In the genomic region with DNA sequence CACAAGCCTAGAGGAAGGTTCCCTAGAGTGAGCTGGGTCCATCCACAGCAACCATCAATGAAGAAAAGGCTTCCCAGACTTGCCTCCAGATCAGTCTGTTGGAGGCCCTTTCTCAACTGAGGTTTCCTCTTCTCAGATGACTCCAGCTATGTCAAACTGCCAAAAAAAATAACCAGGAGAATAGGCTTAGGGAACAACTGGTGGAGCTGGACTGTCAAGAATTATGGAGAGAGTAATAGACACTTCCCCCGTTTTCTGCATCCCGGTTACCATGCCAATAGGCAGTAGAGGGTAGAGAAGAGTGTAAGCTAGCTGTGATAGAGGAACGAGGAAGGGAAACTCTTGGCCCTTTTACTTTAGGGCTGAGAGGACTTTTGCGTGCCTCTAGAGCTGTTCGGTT, we compare ENCODE assay signal across 37 mouse cellular contexts. TPM values are rescaled to one million over a fixed set of nuclear protein-coding genes. Genes with fewer than 3 reads are reported as not detected.
DNase-seq lines count a peak whose midpoint lies in the region; ATAC-seq and TF ChIP-seq lines count a peak whose summit lies in the region.
"Had no signal": no experiment of that assay in that cellular context is flagged by ENCODE, and none has a peak within 500 bp of the region (broad histone marks: within the 10 kb centered on the region; RNA-seq: fewer than 3 reads in every experiment).

No protein-coding gene starts in this region.

- peaks cover 2% of the 10 kb centered on the region; the same call in 1 of the 2 replicates for H3K4me1 ChIP-seq in heart, embryonic 11.5 days (ENCODE audit: control insufficient read depth, insufficient read depth, low read length)
- no peaks in the 10 kb centered on the region for H3K4me1 ChIP-seq in stomach, postnatal 0 days (replicated peaks; ENCODE audit: control insufficient read depth, insufficient read depth)
- H3K4me1 ChIP-seq: limb, embryonic 12.5 days; liver, embryonic 15.5 days had no signal

- no peak for ATAC-seq in heart, embryonic 11.5 days (replicated peaks; ENCODE audit: insufficient number of reproducible peaks, low FRiP score, low TSS enrichment)
- ATAC-seq in stomach, postnatal 0 days (ENCODE audit: low FRiP score, low TSS enrichment), result no peak
- ATAC-seq: CD4-positive, CD25-positive, alpha-beta regulatory T cell, adult 4 months; inflammation-experienced regulatory T-cells, adult 6 months had no signal

- no peak for TF ChIP-seq CTCF in stomach, postnatal 0 days (IDR thresholded peaks at IDR 0.05; ENCODE audit: low read depth)

- H3K36me3 ChIP-seq in heart, embryonic 11.5 days (ENCODE audit: control insufficient read depth, insufficient read depth, low read length), result no peaks in the 10 kb centered on the region
- no peaks in the 10 kb centered on the region for H3K36me3 ChIP-seq in stomach, postnatal 0 days (ENCODE audit: control insufficient read depth, insufficient read depth, low read length)
- H3K36me3 ChIP-seq: forebrain, embryonic 10.5 days; hindbrain, embryonic 15.5 days; limb, embryonic 12.5 days; liver, embryonic 15.5 days; neural tube, embryonic 15.5 days had no signal

- no peak for TF ChIP-seq EP300 in stomach, postnatal 0 days (optimal IDR thresholded peaks at IDR 0.05)

- no peaks in the 10 kb centered on the region for H3K9me3 ChIP-seq in heart, embryonic 11.5 days (replicated peaks; ENCODE audit: control insufficient read depth, low read length)
- no peaks in the 10 kb centered on the region for H3K9me3 ChIP-seq in stomach, postnatal 0 days (ENCODE audit: control insufficient read depth, low read length)
- H3K9me3 ChIP-seq: forebrain, embryonic 10.5 days; hindbrain, embryonic 15.5 days; limb, embryonic 12.5 days; liver, embryonic 15.5 days; neural tube, embryonic 15.5 days had no signal

- 83% methylated on average over 5 of the region's 5 CpGs for WGBS in heart, embryonic 11.5 days (ENCODE audit: insufficient replicate concordance)
- 81% methylated on average over 5 of the region's 5 CpGs for WGBS in stomach, postnatal 0 days

- no peaks in the 10 kb centered on the region for H3K27me3 ChIP-seq in heart, embryonic 11.5 days (ENCODE audit: control insufficient read depth, insufficient read depth, low read length)
- no peaks in the 10 kb centered on the region; the same call in 1 of the 2 replicates for H3K27me3 ChIP-seq in stomach, postnatal 0 days (ENCODE audit: control insufficient read depth, insufficient read depth, low read length)
- H3K27me3 ChIP-seq: hindbrain, embryonic 15.5 days; neural tube, embryonic 15.5 days had no signal

- peak; percentile 45 for DNase-seq in gastrocnemius, adult 18-20 months (ENCODE audit: low spot score)
- DNase-seq in gastrocnemius, postnatal 14 days, result no peak
- peak; percentile 28 for DNase-seq in heart, adult 8-10 months (ENCODE audit: low spot score)
- DNase-seq in NIH3T3 (ENCODE audit: low read depth), result peak; percentile 49
- DNase-seq in fat pad, adult 2 months (ENCODE audit: extremely low read depth, low read depth, low spot score), result peak; percentile 86
- DNase-seq in stomach, postnatal 0 days (ENCODE audit: low spot score), result no peak
- DNase-seq in B cell, adult 2 months, result no peak
- DNase-seq: cerebellum, adult 11-12 months; cerebellum, postnatal 14 days; gastrocnemius, postnatal 10 days; kidney, adult 11 months; kidney, postnatal 36 days; lung, embryonic 14.5 days; midbrain, embryonic 14.5 days; right cerebral cortex, postnatal 25 days; spleen, adult 18-20 months; thymus, adult 18-20 months; thymus, postnatal 25 days had no signal

- H3K27ac ChIP-seq in heart, embryonic 11.5 days (ENCODE audit: low read depth, low read length), result no peak overlapping the region
- H3K27ac ChIP-seq in stomach, postnatal 0 days (replicated peaks), result no peak overlapping the region
- H3K27ac ChIP-seq: forebrain, embryonic 10.5 days; hindbrain, embryonic 15.5 days; layer of hippocampus, adult 2 months; left cerebral cortex, adult 2 months; limb, embryonic 12.5 days; liver, embryonic 15.5 days; neural tube, embryonic 15.5 days had no signal

- no peak overlapping the region for H3K9ac ChIP-seq in heart, embryonic 11.5 days (ENCODE audit: low read depth, low read length)
- H3K9ac ChIP-seq in stomach, postnatal 0 days (ENCODE audit: low read length), result no peak overlapping the region
- H3K9ac ChIP-seq: hindbrain, embryonic 15.5 days; limb, embryonic 12.5 days; liver, embryonic 15.5 days; lung, embryonic 14.5 days; neural tube, embryonic 15.5 days had no signal

- H3K4me2 ChIP-seq in heart, embryonic 11.5 days, result no peak overlapping the region
- H3K4me2 ChIP-seq in stomach, postnatal 0 days (replicated peaks; ENCODE audit: low read depth), result no peak overlapping the region
- H3K4me2 ChIP-seq: hindbrain, embryonic 15.5 days; limb, embryonic 12.5 days; liver, embryonic 15.5 days; lung, embryonic 14.5 days; neural tube, embryonic 15.5 days had no signal

- intact Hi-C loops in gastrocnemius, postnatal 14 days (cut with DNase I; ENCODE audit: low total_unique reads), result loop anchor here (5.0 to 10.0 kb wide), 2 partner anchors 188 to 1280 kb away; no protein-coding TSS in a partner anchor

- H3K4me3 ChIP-seq in heart, embryonic 11.5 days (ENCODE audit: low read depth, low read length), result no peak overlapping the region
- no peak overlapping the region for H3K4me3 ChIP-seq in stomach, postnatal 0 days (ENCODE audit: low read depth, low read length)
- H3K4me3 ChIP-seq: forebrain, embryonic 10.5 days; hindbrain, embryonic 15.5 days; layer of hippocampus, adult 2 months; left cerebral cortex, adult 2 months; limb, embryonic 12.5 days; liver, embryonic 15.5 days; neural tube, embryonic 15.5 days had no signal

RNA-seq across cellular contexts. Expression of gene Tprg, which starts 24.3 kb away (rescaled TPM):
- total RNA-seq in gastrocnemius, adult 18-20 months (2021), result not detected
- total RNA-seq in gastrocnemius, postnatal 14 days (2021), result not detected
- total RNA-seq in heart, adult 8-10 months (2022), result not detected
- polyA plus RNA-seq in heart, embryonic 11.5 days (2014; fragmentation: Nextera tagmentation; extraction: Ambion mirVana), result not detected in 2 replicates
- polyA plus RNA-seq in stomach, postnatal 0 days (2015; fragmentation: Nextera tagmentation; extraction: Ambion mirVana), result 41.0 and 43.6 TPM in 2 replicates
- total RNA-seq: adrenal gland, postnatal 14 days; gastrocnemius, postnatal 10 days; hematopoietic stem cell, adult 5-6 weeks; layer of hippocampus, adult 2 months; layer of hippocampus, postnatal 14 days; left cerebral cortex, adult 2 months; left cerebral cortex, postnatal 25 days; liver, adult 2 months; monocyte, adult 5-6 weeks had no signal
- polyA plus RNA-seq: CD4-positive, CD25-positive, alpha-beta regulatory T cell, adult 4 months; embryonic facial prominence, embryonic 11.5 days; forebrain, embryonic 10.5 days; heart, embryonic 14.5 days; hindbrain, embryonic 15.5 days; kidney, embryonic 14.5 days; limb, embryonic 12.5 days; liver, adult 2 months; liver, embryonic 15.5 days; midbrain, embryonic 14.5 days; neural tube, embryonic 15.5 days had no signal

Comparison
In these comparisons a context has a peak if more than half of its experiments do, and no peak if none do; other contexts are left out.
1. DNase-seq: peak in gastrocnemius, adult 18-20 months (single experiment), heart, adult 8-10 months (single experiment), NIH3T3 (single experiment) and fat pad, adult 2 months (single experiment); none in gastrocnemius, postnatal 14 days (single experiment), stomach, postnatal 0 days (single experiment) and B cell, adult 2 months (0 of 2).